Mouse (Mus musculus) embryo, embryonic 10 days (tissue): ENCODE measurements around the gene Slc2a12.

Experiments
- DNase-seq: peaks from one replicate; pipeline ENCODE4 v3.0.0-alpha.2; 2015; ENCODE audit warnings: low spot score

Slc2a12 gene

DNA sequence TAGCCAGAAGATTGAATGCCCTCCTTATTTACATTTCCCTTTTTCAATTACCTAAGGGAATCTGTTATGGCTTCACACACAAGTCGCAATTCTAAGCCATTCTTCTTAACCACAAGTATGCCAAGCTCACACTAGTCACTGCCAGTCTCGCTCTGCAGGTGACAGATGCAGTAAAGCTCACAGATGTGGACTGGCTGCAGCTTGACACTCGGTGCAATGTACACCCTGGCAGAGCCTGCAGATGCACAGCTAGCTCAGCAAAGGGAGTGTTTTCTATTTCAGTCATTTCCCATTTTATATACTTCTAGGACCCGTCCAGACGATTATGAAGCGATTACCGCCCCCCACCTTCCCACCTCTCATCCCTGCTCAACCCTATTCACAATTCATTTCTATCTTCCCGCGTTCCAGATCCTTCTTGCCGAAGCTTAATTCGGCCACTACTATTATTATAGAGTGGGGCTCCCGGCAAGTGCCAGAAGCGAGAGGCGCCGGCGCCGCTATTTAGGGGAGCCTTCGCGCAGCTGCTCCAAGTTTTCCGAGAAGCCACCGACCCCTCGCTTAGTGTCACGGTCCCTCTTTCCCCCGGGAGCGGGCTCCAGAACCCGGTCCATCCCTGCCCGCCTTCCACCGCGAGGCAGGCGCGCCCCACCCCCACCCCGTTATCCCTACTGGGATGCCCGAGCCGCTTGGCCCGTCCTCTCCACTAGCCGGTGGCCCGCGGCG lies 85.6 kb downstream of the Slc2a12 start:
- DNase-seq = peak; percentile 22

- no peak for DNase-seq
Measured at GRCm38 (mm10) chr10:22730992-22731271, 86.1 kb downstream of the Slc2a12 start.

DNA sequence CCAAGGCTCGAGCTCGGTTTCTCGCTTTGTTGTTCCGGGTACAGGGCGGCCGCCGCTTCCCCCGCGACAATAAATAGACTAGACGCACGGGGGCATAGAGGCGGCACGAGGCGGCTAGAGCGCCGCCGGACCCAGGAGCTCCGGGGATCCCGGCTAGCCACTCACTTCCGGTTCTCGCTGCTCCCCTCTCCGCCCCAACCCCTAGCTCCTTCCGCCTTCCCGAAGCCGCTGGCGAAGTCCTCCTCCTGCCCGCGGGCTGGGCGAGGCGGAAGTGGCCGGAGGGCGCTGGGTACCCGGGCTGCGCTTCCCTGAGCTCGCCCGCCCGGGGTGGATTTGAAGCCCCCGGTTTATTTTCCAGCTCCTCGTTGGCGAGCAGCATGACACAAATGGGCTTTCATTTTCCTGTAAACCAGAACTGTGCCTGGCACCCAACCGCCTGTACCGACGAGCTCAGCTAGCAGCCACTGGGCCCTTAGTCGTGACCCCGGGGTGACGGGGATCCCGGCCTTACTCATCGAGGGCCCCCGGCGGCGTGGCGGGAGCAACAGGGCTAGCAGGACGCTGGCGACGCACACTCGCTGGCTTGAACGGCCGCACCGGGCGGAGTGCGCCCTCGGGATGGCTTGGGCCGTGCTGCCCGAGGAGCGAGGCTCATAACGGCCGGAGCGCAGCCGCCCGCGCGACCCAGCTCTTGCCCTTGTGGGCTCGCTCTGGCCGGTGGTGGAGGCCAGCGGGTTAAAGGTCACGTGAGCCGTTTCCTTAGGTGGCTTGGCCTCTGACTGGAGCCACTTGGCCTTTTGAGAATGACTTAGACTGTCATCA lies 86.7 kb downstream of the Slc2a12 start, which contains the start of gene Tbpl1:
TSS of gene Tbpl1 (minus strand) at position 667 of the 822 bp plus-strand sequence.
- DNase-seq = peak; percentile 94

GRCm38 (mm10) chr10:22732181-22732580 lies 87.4 kb downstream of the Slc2a12 start:
- DNase-seq = no peak

DNA sequence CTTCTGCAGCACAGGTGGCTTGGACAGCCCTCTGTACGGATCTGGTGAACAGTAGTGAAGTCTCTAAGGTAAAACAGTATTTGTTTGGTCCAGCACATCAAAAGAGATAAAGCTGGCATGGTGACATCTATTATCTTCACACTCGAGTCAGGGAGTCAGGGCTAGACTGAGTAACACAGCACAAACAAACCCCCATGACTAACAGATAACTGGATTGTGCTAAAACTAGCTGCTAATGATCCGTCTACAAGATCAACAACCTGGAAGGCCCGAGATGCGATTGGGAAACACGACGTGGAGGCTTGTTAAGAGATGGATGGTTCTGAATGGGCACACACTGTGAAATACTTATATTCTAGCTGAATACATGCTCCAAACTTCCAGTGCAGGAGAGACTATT lies 101.1 kb downstream of the Slc2a12 start:
- DNase-seq = no peak

- DNase-seq = no peak
Measured at GRCm38 (mm10) chr10:22746334-22747322, 101.8 kb downstream of the Slc2a12 start.

DNA sequence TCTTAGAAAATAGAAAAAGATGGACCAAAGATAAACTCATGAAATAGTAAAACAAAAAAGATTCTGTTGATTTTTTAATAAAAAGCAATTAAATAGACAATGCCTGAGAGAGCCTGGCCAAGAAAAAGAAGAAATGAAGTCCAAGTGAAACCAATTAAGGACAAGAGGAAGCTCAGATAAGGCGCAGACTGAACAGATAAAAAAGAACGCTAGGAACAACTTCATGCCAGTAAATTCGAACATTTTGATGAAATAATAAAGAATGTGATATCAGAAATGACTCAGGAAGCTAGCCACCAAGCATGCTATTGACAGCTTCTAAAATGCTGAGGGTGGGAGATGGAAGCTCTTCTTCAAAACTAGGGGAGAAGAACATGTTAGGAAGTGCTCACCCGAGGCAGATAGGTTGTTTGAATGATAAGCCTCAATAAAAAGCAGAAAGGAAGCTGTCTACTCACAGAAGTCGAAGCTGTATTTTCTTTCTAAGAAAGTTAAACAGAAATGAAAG lies 106.4 kb downstream of the Slc2a12 start:
- no peak for DNase-seq
